16 mouse cellular contexts compared by ENCODE assay signal in the genomic region with DNA sequence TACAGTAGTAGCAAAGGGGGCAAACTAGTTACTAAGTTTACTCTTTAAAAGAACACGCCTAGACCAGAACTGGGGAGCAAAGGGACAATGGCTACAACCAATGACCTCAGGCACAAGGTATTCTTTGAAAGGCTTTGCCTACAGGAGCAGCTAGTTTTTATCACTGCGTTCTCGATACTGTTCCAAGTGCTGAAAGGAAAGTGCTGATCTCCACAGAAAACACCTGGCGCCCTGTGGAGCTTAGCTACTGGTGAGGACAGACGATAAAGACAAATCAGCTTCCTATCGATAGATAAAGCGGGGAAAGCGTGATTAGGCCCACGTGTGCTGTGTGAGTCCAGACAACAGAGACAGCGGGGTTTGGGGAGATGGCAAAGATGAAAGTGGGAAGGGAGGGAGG. TPM values are rescaled to one million over a fixed set of nuclear protein-coding genes. Genes with fewer than 3 reads are reported as not detected.
DNase-seq lines count a peak whose midpoint lies in the region; ATAC-seq lines count a peak whose summit lies in the region.
"Had no signal": no experiment of that assay in that cellular context is flagged by ENCODE, and none has a peak within 500 bp of the region (broad histone marks: within the 10 kb centered on the region; RNA-seq: fewer than 3 reads in every experiment).

No protein-coding gene starts in this region.

- H3K4me3 ChIP-seq in heart, embryonic 16.5 days (ENCODE audit: low read length) = no peak overlapping the region
- no peak overlapping the region for H3K4me3 ChIP-seq in intestine, embryonic 16.5 days (ENCODE audit: low read length)
- H3K4me3 ChIP-seq: gastrocnemius, adult 2 months; left cerebral cortex, adult 2 months; limb, embryonic 13.5 days; midbrain, embryonic 12.5 days had no signal

- peak; percentile 47 for DNase-seq in CD4-positive, CD25-positive, alpha-beta regulatory T cell, adult 2 months (ENCODE audit: low read depth, low spot score)
- no peak for DNase-seq in heart, adult 18-20 months
- peak; percentile 63 for DNase-seq in naive thymus-derived CD4-positive, alpha-beta T cell, adult 2 months (ENCODE audit: low read depth)
- DNase-seq in embryo, embryonic 10.5 days (ENCODE audit: low spot score) = no peak
- no peak for DNase-seq in layer of hippocampus, postnatal 25 days (ENCODE audit: extremely low spot score in 1 of 2, low spot score in 1 of 2)
- DNase-seq: adrenal gland, postnatal 36 days; cerebellum, postnatal 25 days; gastrocnemius, adult 2 months; kidney, postnatal 25 days; lung, postnatal 14 days had no signal

- H3K27me3 ChIP-seq in heart, embryonic 16.5 days (ENCODE audit: control insufficient read depth, insufficient read depth, low read length) = no peaks in the 10 kb centered on the region
- no peaks in the 10 kb centered on the region for H3K27me3 ChIP-seq in intestine, embryonic 16.5 days (replicated peaks; ENCODE audit: control insufficient read depth, insufficient read depth, low read length)
- H3K27me3 ChIP-seq: limb, embryonic 13.5 days; midbrain, embryonic 12.5 days had no signal

- WGBS in heart, embryonic 16.5 days = 17% methylated on average over 10 of the region's 10 CpGs
- 54% methylated on average over 10 of the region's 10 CpGs for WGBS in intestine, embryonic 16.5 days

- H3K36me3 ChIP-seq in heart, embryonic 16.5 days (ENCODE audit: control insufficient read depth, insufficient read depth) = no peaks in the 10 kb centered on the region
- H3K36me3 ChIP-seq in intestine, embryonic 16.5 days (ENCODE audit: control insufficient read depth, insufficient read depth, low read length) = no peaks in the 10 kb centered on the region
- H3K36me3 ChIP-seq: limb, embryonic 13.5 days; midbrain, embryonic 12.5 days had no signal

- peak overlapping the region; percentile 53 for H3K4me2 ChIP-seq in heart, embryonic 16.5 days (ENCODE audit: low read depth, low read length)
- H3K4me2 ChIP-seq in intestine, embryonic 16.5 days (ENCODE audit: low read depth, low read length) = peak overlapping the region; percentile 21; the same call in 1 of the 2 replicates
- H3K4me2 ChIP-seq: limb, embryonic 13.5 days; midbrain, embryonic 12.5 days had no signal

- no peak overlapping the region for H3K9ac ChIP-seq in heart, embryonic 16.5 days (ENCODE audit: low read length)
- H3K9ac ChIP-seq in intestine, embryonic 16.5 days (ENCODE audit: low read depth, low read length) = no peak overlapping the region
- H3K9ac ChIP-seq: limb, embryonic 13.5 days; midbrain, embryonic 12.5 days had no signal

- no peaks in the 10 kb centered on the region for H3K9me3 ChIP-seq in heart, embryonic 16.5 days (replicated peaks; ENCODE audit: control insufficient read depth, low read length)
- H3K9me3 ChIP-seq in intestine, embryonic 16.5 days (ENCODE audit: control insufficient read depth, low read length) = no peaks in the 10 kb centered on the region
- H3K9me3 ChIP-seq: limb, embryonic 13.5 days had no signal

- H3K4me1 ChIP-seq in heart, embryonic 16.5 days (ENCODE audit: control insufficient read depth, insufficient read depth, low read length) = peaks cover 21% of the 10 kb centered on the region
- peaks cover 36% of the 10 kb centered on the region for H3K4me1 ChIP-seq in intestine, embryonic 16.5 days (ENCODE audit: control insufficient read depth, insufficient read depth, low read length)
- H3K4me1 ChIP-seq: limb, embryonic 13.5 days; midbrain, embryonic 12.5 days had no signal

- no peak for ATAC-seq in CD4-positive, CD25-positive, alpha-beta regulatory T cell, adult 4 months
- ATAC-seq in heart, embryonic 16.5 days (replicated peaks; ENCODE audit: extremely low read depth, insufficient read depth, low FRiP score) = no peak
- ATAC-seq in intestine, embryonic 16.5 days = peak; percentile 41

- H3K27ac ChIP-seq in heart, embryonic 16.5 days (ENCODE audit: low read length) = no peak overlapping the region
- peak overlapping the region; percentile 14; the same call in 1 of the 2 replicates for H3K27ac ChIP-seq in intestine, embryonic 16.5 days (ENCODE audit: low read length)
- H3K27ac ChIP-seq: gastrocnemius, adult 2 months; left cerebral cortex, adult 2 months; limb, embryonic 13.5 days; midbrain, embryonic 12.5 days had no signal

RNA-seq across cellular contexts. Expression of a gene that starts 26.9 kb away (rescaled TPM):
- 10 to 100 TPM; 12.0 to 12.9 TPM for polyA plus RNA-seq in CD4-positive, CD25-positive, alpha-beta regulatory T cell, adult 4 months (2017; shearing (Covaris generic))
- 73.2 TPM in 2 replicates for polyA plus RNA-seq in heart, embryonic 16.5 days (2015; fragmentation: Nextera tagmentation; extraction: Ambion mirVana)
- total RNA-seq in heart, adult 18-20 months (2021) = 100 to 1,000 TPM; 104 to 107 TPM
- 59.3 and 60.2 TPM in 2 replicates for polyA plus RNA-seq in intestine, embryonic 16.5 days (2015; fragmentation: Nextera tagmentation; extraction: Ambion mirVana)
- 10 to 100 TPM; 72.4 to 78.9 TPM for total RNA-seq in layer of hippocampus, postnatal 25 days (2021)

Comparison
In these comparisons a context has a peak if more than half of its experiments do, and no peak if none do; other contexts are left out.
1. DNase-seq: peak in CD4-positive, CD25-positive, alpha-beta regulatory T cell, adult 2 months (single experiment) and naive thymus-derived CD4-positive, alpha-beta T cell, adult 2 months (single experiment); none in heart, adult 18-20 months (0 of 2), embryo, embryonic 10.5 days (single experiment) and layer of hippocampus, postnatal 25 days (0 of 2).